Mouse (Mus musculus): ENCODE results near the gene Thsd4. TPM values are rescaled to one million over a fixed set of nuclear protein-coding genes. Genes with fewer than 3 reads are reported as not detected.
A peak's percentile ranks its signal among the peaks of the same experiment; 100 is the strongest.

The Thsd4 gene
- polyA plus RNA-seq, 1 experiment: 2.1 TPM

DNA sequence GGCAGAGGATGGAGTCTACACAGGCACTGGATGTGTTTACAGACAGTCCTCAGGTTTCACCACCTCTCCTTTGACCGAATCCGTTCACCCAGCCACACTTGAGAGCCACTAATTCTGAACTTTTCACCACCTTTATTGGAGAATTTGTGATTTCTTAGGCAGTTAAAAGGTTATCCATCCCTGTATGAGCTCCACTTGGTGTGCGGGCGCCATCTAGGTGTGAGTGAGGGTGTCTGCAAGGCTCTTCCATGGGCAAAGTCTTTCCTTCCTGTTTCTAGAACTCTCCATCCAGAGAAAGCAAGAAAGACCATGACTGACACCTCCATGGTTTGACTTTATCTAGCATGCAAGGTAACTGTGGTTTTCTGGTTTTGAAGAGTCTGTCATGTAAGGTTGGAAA, 284.2 kb downstream of the Thsd4 start:
- WGBS: 22% methylated on average over 4 of the region's 4 CpGs
- peak; percentile 45 for DNase-seq (ENCODE audit: low read depth, low spot score)

DNA sequence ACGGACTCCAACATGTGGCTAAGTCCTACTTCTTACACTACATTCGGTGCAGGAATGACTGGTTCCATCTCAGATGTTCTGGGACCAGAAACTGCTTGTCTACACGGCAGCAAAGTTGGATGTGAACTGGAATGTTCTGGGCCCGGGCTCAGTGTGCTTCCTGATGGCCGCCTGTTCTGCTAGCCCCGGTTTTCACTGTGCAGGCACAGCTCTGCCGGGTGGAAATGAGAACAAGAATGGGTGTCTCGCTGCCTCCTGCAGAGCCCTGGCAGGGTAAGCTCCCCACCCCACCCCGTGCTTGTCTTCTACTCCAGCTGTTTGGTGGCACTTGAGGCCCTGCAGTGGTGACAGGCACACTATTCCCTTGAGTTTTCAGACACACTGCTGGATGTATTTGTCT, 285.7 kb downstream of the Thsd4 start:
- no peak for DNase-seq (ENCODE audit: low read depth, low spot score)
- 77% methylated on average over 9 of the region's 9 CpGs for WGBS

DNA sequence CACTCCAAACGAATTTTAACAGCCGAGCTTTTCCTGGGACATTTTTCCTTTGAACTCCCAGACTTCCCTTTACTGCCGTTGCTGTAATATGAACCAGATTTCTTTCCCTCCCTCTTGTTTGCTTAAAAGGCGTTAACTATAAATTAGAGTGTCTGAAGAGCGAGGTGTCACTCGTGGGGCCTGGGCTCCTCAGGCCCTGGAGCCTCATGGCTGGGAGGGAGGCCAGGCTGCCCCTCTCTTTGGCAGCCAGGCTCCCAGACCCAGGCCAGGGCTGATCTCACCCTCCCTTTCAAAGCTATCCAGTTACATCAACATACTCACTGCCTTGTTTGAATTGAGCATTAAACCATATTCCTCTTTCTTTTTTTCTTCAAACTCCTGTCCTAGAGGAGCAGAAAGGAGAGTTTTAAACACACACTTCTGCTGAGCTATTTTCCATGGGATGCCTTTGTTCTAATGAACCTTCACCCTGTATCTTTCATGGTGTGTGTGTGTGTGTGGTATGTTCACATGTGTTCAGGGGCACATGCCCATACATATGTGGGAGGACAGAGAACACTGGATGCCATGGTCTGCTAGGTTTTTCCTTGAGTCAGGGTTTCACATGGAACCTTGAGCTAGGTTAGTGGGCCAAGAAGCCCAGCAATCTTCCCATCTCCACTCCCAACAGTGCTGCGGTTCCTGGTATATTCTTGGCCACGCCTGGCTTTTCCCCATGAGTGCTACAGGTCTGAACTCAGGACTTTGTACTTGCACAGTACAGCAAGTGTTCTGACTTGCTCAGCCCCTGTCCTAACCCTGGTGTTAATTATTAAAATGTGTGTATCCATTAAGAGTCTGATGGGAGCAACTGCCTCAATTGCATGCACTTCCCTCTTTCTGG, 287.4 kb downstream of the Thsd4 start:
- 21% methylated on average over 8 of the region's 8 CpGs for WGBS

GRCm38 (mm10) chr9:60231981-60232881, 289.6 kb downstream of the Thsd4 start:
- DNase-seq (ENCODE audit: low read depth, low spot score): no peak
- WGBS: 83% methylated on average over 9 of the region's 9 CpGs

More for the DNA sequence above, 287.4 kb downstream of the Thsd4 start:
- DNase-seq (ENCODE audit: low read depth, low spot score): peak; percentile 58

- WGBS: 74% methylated on average over 4 of the region's 4 CpGs
- DNase-seq (ENCODE audit: low read depth, low spot score): no peak
Measured at GRCm38 (mm10) chr9:60229496-60229895, 292.4 kb downstream of the Thsd4 start.

- 74% methylated on average over 7 of the region's 7 CpGs for WGBS
- no peak for DNase-seq (ENCODE audit: low read depth, low spot score)
Measured at GRCm38 (mm10) chr9:60227727-60228126, 294.1 kb downstream of the Thsd4 start.

DNA sequence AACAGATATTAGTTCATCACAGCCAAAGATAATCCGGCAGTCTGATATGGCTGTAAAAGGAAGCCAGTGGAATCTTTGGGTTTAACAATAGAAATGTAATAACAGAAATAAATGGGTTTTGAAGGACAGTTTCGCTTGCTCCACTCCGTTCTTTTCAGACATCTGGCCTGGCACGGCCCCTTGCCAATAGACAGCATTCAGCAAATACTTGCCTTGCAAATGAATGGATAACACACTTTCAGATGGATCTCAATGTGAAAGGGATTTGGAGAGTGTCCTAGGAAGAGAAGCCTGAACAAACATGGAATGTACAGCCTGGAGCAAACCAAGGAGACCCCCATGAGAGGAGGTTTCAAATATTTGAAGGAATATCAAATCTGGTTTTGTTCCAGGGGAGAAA, 295.2 kb downstream of the Thsd4 start:
- 84% methylated on average over 4 of the region's 4 CpGs for WGBS

DNA sequence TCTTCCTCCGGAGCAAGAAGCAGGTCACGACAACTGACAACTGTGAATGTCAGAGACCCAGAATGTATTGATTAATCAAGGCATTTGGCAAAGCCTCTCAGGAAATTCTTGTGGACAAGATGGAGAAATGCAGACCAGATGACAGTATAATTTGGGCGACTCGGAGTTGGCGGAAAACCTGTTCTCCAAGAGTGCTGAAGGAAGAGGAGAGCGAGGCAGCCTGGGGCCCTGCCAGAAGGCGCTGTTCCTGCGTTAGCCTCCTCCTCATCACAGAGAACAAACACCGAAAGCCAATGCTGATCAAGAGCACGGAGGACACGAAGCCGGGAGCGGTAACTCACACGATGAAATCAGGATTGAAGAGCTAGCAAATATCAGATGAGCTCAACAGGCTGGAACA, 295.7 kb downstream of the Thsd4 start:
- 88% methylated on average over 14 of the region's 14 CpGs for WGBS
- DNase-seq (ENCODE audit: low read depth, low spot score): no peak

More for the DNA sequence above, 295.2 kb downstream of the Thsd4 start:
- DNase-seq (ENCODE audit: low read depth, low spot score): no peak

DNA sequence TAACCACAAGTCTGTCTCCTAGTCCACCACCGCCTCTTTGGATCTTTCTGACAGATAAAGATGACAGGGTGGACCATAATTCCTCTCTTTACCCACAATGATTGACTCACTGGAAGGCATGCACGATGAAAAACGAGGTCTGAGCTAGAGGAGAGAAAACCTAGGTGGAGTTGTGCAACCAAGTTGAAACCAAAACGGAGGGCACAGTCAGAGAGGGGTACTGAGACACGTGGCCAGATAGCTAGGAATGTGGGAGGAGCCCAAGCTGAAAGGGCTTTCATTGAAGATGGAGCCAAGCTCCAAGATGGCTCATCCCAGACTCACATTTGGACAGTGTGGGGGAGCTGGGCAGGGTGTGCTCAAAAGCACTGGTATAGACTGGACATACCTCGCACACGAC, 296.4 kb downstream of the Thsd4 start:
- no peak for DNase-seq (ENCODE audit: low read depth, low spot score)
- 77% methylated on average over 7 of the region's 7 CpGs for WGBS

- 73% methylated on average over 6 of the region's 6 CpGs for WGBS
- no peak for DNase-seq (ENCODE audit: low read depth, low spot score)
Measured at GRCm38 (mm10) chr9:60224039-60224695, 297.7 kb downstream of the Thsd4 start.

GRCm38 (mm10) chr9:60220431-60220830, 301.4 kb downstream of the Thsd4 start:
- DNase-seq (ENCODE audit: low read depth, low spot score): no peak
- 95% methylated on average over 2 of the region's 2 CpGs for WGBS

GRCm38 (mm10) chr9:60218396-60218795, 303.4 kb downstream of the Thsd4 start:
- WGBS: 27% methylated on average over 6 of the region's 6 CpGs
- no peak for DNase-seq (ENCODE audit: low read depth, low spot score)

DNA sequence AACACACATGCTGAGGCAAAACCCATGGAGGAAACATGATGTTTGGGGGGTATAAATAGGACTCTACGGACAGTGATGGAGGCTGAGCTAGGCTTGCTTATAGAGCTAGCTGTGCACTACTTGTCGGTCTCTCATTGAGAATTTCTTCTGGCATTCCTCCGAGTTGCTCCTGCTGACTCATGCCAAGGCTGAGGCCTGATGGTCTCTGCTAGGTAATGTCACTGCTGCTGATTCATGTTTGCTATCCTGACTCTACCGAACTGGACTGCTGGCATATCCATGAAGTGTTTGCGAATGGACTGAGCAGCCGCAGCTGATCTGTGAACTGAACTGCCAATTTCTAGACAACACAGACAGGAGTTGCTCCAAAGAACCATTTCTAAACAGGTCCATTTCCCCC, 305.8 kb downstream of the Thsd4 start:
- 85% methylated on average over 6 of the region's 6 CpGs for WGBS
- no peak for DNase-seq (ENCODE audit: low read depth, low spot score)

DNA sequence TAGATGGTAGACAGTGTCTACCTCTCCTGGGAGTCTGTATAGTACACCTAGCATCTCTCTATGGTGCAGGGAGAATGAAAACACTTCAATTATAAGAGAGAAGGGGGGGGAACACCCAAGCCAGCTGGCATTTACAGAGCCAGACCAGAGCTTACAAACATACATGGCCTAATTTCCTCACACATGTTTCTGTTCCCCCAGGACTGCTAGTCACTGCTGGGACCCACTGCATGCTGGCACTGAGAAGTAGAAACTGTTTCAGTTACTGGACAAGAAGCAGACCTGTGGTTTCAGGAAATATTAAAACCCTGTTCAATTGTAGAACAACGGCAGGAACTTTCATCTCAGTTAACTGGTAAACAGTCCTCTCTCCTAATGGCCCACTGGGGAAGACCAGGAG, 308.7 kb downstream of the Thsd4 start:
- 57% methylated on average over 1 of the region's 1 CpGs for WGBS
- DNase-seq (ENCODE audit: low read depth, low spot score): no peak

- DNase-seq (ENCODE audit: low read depth, low spot score): no peak
- WGBS: 98% methylated on average over 1 of the region's 1 CpGs
Measured at GRCm38 (mm10) chr9:60208843-60209242, 313.0 kb downstream of the Thsd4 start.

DNA sequence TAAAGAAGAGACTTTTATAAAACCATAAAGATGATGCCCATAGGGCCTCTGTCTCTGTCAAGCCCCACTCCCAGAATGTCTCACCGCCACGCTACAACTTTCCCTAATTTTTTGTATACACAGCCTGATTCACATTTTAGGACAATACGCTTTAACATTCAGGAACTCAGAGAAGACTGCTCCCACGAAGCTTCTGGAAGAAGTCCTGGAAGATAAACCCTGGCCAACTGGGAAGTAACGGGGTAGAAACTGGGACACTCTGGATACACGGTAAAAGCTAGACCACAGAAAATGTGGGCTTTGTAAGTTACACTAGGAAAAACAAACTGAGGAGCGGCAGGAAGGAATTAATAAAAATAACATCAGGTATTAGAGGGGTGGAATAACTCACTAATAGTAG, 318.7 kb downstream of the Thsd4 start:
- 74% methylated on average over 7 of the region's 7 CpGs for WGBS

GRCm38 (mm10) chr9:60200436-60200835, 321.4 kb downstream of the Thsd4 start:
- no peak for DNase-seq (ENCODE audit: low read depth, low spot score)
- WGBS: 86% methylated on average over 2 of the region's 2 CpGs

More for the DNA sequence above, 318.7 kb downstream of the Thsd4 start:
- DNase-seq (ENCODE audit: low read depth, low spot score): no peak

DNA sequence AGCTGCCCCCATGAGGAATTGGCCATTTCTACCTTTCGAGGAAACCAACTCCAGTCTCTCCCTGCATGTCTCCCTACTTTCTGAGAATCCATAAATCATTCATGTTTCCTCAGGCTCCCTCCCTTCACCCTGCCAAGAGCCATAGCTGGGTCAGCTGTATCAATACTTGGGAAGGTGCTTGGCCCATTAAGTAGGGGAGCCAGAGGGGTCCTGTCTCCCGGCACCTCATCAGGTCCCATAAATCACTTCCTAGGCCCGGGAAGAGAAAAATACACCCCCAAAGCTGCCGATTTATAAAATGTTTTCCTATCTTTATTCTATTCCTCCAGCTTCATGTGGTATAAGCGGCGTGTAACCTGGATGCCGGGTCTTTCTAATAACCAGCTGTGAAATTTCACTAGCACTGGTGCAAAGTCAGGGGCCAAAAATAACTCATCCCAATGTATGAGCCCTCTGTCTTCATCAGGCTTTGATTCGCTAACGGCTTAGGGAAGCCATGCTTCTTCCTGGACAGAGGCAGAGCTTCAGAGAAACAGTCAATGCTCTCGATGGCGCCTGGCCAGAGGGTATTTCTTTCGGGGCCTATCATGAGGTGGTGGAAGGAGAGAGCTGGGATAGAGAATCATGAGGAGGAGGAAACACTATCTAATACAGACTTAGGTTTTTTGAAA, 323.2 kb downstream of the Thsd4 start:
- WGBS: 90% methylated on average over 12 of the region's 12 CpGs
- no peak for DNase-seq (ENCODE audit: low read depth, low spot score)

GRCm38 (mm10) chr9:60195502-60195901, 326.3 kb downstream of the Thsd4 start:
- no peak for DNase-seq (ENCODE audit: low read depth, low spot score)
- WGBS: 83% methylated on average over 2 of the region's 2 CpGs
